Mouse (Mus musculus) layer of hippocampus, adult 11-12 months (tissue): ENCODE data around the gene Prkar2b.
A peak's percentile ranks its signal among the peaks of the same experiment; 100 is the strongest.

Experiments used
- DNase-seq: peaks from one replicate; pipeline ENCODE4 v3.0.0; 2022; ENCODE audit warnings: low spot score

Gene Prkar2b

GRCm38 (mm10) chr12:31966405-31966804 lies 94.7 kb downstream of the Prkar2b start:
- no peak for DNase-seq

GRCm38 (mm10) chr12:31965517-31966212 lies 95.4 kb downstream of the Prkar2b start:
- DNase-seq, result peak; percentile 41

DNA sequence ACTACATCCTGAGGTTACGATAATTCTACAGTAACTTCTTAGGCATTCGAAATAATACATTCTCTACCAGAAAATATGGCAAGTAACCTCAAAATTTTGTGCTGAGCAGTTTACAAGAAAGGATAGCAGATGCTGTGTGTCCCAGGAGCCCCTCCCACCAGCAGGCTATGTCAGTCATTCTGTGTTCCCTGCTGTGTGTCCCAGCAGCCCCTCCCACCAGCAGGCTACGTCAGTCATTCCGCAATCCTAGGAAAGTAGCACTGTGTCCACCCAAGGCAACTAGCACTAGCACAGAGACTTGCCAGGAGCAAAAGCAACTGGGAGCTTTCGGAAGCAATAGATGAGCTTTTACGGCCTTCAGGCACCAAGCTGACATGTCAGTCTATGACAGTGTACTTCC lies 97.0 kb downstream of the Prkar2b start:
- DNase-seq, result peak; percentile 51

GRCm38 (mm10) chr12:31955843-31956242 lies 105.3 kb downstream of the Prkar2b start:
- DNase-seq, result no peak

- no peak for DNase-seq
Observed at GRCm38 (mm10) chr12:31950659-31951031, 110.5 kb downstream of the Prkar2b start.

DNA sequence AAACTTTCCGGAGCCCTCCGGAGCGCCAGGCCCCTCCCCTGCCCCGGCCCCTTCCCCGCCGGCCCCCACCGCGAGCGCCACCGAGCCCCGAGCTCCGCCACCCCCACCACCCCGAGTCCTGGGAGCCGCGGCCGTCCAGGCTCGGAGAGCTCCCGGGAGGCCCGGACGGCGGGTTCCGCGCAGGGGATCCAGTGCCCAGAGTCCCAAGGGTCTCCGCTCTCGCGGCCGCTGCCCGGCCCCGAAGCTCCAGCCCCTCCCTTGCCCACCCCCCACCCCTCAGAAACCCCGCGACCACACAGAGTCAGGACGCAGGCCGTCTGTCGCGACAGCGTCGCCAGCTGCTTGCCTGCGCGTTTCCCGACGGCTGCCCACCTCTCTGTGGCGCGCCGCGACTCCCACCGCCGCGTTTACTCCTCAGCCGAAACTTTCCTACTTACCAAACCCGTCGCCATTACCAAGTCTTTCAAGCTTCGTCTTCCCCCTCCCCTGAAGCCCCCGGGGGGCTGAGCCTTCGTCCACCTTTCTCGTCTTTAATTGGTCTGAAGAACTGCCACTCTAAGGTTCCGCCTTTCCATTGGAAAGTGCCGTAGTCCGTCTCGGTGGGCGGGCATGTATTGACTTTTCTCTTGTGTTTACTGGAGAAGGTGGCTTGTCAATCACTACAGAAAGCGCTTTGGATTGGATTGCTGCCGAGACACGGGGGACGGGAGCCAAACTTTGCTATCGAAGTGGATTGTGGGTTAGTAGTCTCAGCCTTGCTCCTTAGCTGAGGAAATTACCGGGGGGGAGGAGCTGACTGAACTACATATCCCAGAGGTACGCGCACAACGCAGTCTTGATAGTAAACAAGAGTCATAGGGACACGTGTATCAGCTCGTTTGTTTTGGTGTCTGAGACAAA lies 111.1 kb downstream of the Prkar2b start, which contains the start of gene Hbp1:
TSS of gene Hbp1 (minus strand) at position 777 of the 900 bp plus-strand sequence.
- peak; percentile 100 for DNase-seq

DNA sequence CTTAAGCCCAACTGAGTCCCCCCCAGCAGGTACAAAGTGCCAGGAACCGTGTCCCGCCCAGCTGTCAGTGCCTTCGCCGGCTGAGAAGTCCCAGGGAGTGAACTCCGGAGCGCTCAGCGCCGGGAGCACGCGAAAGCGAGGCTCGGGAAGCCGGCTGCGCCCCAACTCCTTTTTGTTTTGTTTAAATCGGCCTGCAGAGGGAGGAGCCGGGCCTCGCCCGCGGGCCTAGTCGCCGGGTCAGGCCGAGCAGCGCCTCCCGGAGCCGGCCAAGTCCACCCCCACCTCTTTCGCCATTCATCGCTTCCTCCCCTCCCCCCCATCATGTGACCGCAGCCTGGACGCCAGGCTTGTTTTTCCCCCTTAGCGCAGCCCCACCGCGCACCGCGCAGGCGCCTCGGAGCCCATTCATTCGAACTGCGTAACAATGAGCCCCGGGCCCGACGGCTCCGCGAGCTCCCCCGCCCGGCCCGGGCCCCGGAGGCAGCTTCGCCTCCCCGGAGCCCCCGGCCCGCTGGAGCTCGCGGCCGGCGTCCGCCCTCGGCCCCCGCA lies 111.8 kb downstream of the Prkar2b start:
- DNase-seq, result peak; percentile 93

DNA sequence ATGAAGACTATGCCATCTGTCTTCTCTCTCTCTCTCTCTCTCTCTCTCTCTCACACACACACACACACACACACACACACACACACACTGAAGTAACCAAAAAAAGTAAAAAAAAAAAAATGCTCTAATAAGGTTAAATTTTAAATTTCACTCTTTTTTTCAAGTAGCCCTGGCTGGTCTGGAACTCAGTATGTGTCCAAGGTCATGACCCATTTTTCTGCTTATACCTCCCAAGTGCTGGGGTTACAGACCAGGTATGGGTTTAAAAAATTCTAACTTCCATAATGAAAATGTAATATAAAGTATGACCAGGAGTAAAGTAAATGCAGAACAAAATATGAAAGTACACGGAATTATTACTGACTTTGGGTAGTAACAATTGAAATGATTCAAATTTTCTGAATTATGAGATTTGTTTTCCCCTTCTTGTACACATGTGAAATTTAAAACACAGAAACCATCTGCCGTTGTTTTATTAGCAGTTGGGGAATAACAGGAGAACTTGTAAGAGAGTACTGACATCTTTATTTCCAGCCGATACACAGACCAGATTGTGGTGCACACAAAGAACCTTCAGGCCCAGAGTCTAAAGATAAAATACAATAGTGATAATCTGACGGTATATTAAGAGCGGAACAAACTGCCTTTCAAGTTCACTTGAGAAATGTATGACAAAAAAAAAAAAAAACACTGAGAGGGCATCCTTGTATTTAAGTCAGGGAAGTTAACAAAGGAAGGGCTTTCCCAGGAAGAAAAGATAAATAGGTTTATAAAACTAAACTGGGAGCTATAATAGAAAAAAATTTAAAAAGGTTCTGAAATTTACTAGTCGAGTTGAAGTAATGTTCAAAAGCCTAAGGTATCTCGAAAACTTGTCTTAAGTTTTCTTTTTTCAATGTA lies 112.7 kb downstream of the Prkar2b start:
- no peak for DNase-seq

DNA sequence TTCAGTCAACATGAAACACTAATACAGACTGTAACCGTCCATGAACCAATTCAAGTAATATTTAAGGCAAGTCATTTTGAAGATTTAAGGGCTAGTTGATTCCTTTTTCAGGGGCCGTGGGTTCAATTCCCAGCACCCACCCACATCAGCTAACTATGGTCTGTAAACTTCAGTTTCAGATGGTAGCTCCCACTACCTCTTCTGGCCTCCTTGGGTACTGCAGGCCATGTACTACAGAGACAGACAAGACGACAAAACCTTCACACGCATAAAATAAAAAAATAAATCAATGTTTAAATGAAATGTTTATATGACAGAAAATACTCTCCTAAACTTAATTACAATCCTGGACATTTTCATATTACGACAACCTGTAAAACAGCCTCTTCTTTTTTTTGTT lies 113.6 kb downstream of the Prkar2b start:
- DNase-seq, result no peak

GRCm38 (mm10) chr12:31944405-31944804 lies 116.7 kb downstream of the Prkar2b start:
- no peak for DNase-seq

DNA sequence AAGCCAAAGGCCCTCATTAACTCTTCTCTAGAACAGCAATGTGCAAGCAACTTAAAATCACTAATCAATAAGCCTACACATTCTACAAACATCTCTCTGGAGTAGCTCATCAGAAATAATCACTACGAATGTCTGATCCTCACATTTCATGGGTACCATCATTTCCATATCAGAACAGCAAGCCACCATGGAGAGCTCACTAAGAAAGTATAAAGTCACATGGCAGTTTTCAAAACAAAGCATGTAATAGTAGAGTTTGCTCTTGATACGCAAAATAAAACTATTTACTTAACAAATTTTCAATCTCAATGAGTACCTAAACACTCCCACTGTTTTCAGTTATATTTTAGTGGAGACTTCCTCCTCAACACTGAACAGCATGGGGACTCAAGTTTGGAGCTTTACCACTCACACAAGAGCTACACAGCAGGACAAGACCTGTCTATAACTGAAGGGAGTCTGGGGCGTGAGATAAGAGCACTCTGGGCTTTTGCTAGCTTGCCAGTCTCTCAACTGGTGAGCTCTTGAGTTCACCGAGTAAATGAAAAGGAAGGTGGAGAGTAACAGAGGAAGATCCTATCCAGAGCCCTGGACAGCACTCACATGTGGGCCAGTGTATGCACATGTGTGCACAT lies 118.0 kb downstream of the Prkar2b start:
- no peak for DNase-seq

DNA sequence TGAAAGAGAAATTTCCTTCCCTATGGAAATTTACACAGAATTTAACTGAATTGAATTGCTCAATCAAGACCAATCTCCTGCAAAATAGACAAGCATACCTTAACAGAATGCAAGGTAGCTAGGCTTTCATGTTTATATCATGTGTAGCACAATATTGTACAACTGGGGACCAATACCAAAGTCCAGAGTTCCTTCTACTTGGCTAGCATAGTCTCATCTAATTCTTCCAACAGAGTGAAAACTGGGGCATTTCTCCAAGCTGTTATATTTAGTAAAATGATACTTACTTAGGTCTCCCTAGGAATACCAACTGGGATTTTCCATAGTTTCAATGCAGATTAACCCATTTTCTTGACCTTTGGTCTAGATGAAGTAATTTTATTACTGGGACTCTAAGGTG lies 122.1 kb downstream of the Prkar2b start:
- no peak for DNase-seq

GRCm38 (mm10) chr12:31938391-31938997 lies 122.6 kb downstream of the Prkar2b start:
- DNase-seq, result no peak

- DNase-seq, result no peak
Observed at GRCm38 (mm10) chr12:31937613-31938012, 123.5 kb downstream of the Prkar2b start.

- no peak for DNase-seq
Observed at GRCm38 (mm10) chr12:31936657-31937300, 124.3 kb downstream of the Prkar2b start.

- DNase-seq, result no peak
Observed at GRCm38 (mm10) chr12:31931818-31932217, 129.3 kb downstream of the Prkar2b start.

DNA sequence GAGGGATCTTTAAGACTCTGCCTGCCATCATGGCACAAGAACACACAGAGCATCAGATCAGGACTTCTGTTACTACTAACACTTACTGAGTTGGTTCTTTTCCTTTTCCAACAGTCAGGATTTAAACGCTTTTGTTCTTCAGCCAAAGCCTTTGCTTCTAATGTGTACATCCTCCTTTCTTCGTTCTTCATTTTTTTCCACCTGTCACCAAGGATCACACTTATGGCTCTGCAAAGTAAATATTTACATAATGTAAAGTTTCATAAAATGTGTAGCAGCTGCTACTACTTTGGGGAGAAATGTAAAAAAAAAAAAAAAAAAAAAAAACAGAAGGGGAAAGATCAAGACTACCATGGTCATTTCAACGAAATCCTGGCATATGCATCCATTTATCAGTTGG lies 132.6 kb downstream of the Prkar2b start:
- no peak for DNase-seq

GRCm38 (mm10) chr12:31926661-31927061 lies 134.4 kb downstream of the Prkar2b start:
- peak; percentile 77 for DNase-seq

- no peak for DNase-seq
Observed at GRCm38 (mm10) chr12:31925343-31925742, 135.8 kb downstream of the Prkar2b start.

DNA sequence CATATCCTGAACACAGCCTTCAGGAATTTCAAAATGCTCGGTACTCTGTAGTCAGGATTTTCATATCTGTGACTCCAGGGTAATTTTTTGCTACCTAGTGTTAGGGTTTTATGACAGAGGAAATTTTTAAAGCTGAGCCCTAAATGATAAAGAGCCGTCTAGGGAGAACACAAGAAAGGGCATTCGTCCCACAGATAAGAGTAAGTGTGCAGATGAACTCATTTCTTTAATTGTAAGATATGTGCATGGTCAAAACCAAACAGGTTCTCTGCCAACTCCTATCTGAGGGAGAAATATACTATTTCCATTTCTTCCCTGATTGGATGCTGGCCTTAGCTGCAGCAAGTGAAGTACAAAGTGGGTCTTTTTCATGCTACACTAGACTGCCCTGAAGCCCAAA lies 137.0 kb downstream of the Prkar2b start:
- no peak for DNase-seq
